Mouse (Mus musculus): ENCODE results near the gene Zfp526.

GRCm38 (mm10) chr7:25221102-25221883, at the start of gene Zfp526:
- peak; percentile 40; the same call in 1 of the 2 replicates for TF ChIP-seq CTCF (IDR thresholded peaks at IDR 0.05; ENCODE audit: low read depth)
- TF ChIP-seq EP300 (IDR thresholded peaks at IDR 0.05; ENCODE audit: low read depth) = no peak

Data from liver, postnatal 0 days (tissue).